Comparison of ENCODE assay signal across 9 mouse cellular contexts in genomic region chr14:75197027-75197426, GRCm38 (mm10). TPM values are rescaled to one million over a fixed set of nuclear protein-coding genes. Genes with fewer than 3 reads are reported as not detected.
DNase-seq lines count a peak whose midpoint lies in the region; ATAC-seq and TF ChIP-seq lines count a peak whose summit lies in the region.
"Had no signal": no experiment of that assay in that cellular context is flagged by ENCODE, and none has a peak within 500 bp of the region (broad histone marks: within the 10 kb centered on the region; RNA-seq: fewer than 3 reads in every experiment).

No protein-coding gene starts in this region.

- peaks cover 9% of the 10 kb centered on the region for H3K4me1 ChIP-seq in heart, embryonic 12.5 days (replicated peaks)
- H3K4me1 ChIP-seq in CH12.LX (ENCODE audit: control insufficient read depth in 1 of 2, insufficient read depth in 2 of 2) = peaks cover 22 to 63% of the 10 kb centered on the region in 2 experiments
- no peaks in the 10 kb centered on the region for H3K4me1 ChIP-seq in forebrain, embryonic 13.5 days
- H3K4me1 ChIP-seq in midbrain, postnatal 0 days (ENCODE audit: insufficient read depth, low read length) = no peaks in the 10 kb centered on the region
- H3K4me1 ChIP-seq: limb, embryonic 15.5 days had no signal

- no peaks in the 10 kb centered on the region for H3K27me3 ChIP-seq in heart, embryonic 12.5 days (replicated peaks)
- no peaks in the 10 kb centered on the region for H3K27me3 ChIP-seq in CH12.LX (replicated peaks)
- no peaks in the 10 kb centered on the region for H3K27me3 ChIP-seq in forebrain, embryonic 13.5 days
- H3K27me3 ChIP-seq in midbrain, postnatal 0 days (ENCODE audit: insufficient read depth, low read length) = no peaks in the 10 kb centered on the region
- H3K27me3 ChIP-seq: limb, embryonic 15.5 days had no signal

- peak; percentile 63 for TF ChIP-seq RAD21 in CH12.LX (IDR thresholded peaks at IDR 0.05; ENCODE audit: low read depth, low read length)

- dilution Hi-C loops in CH12.LX (cut with MboI; ENCODE audit: extremely low pct_ligation_motif_present, extremely low pct_unique_long_range_greater_than_20kb, low sequenced_read_pairs) = no loop called here

- no peak overlapping the region for H3K4me2 ChIP-seq in heart, embryonic 12.5 days
- no peak overlapping the region for H3K4me2 ChIP-seq in CH12.LX (ENCODE audit: insufficient read depth, low read depth, poor library complexity, severe bottlenecking)
- H3K4me2 ChIP-seq in forebrain, embryonic 13.5 days = no peak overlapping the region
- H3K4me2 ChIP-seq in midbrain, postnatal 0 days (ENCODE audit: low read depth, low read length, poor library complexity, severe bottlenecking) = no peak overlapping the region
- H3K4me2 ChIP-seq: limb, embryonic 15.5 days had no signal

- peaks cover 15% of the 10 kb centered on the region; the same call in 1 of the 2 replicates for H3K36me3 ChIP-seq in heart, embryonic 12.5 days
- H3K36me3 ChIP-seq in CH12.LX (replicated peaks in 1 of 2; ENCODE audit: control insufficient read depth in 1 of 2, insufficient read depth in 1 of 2, low read length in 1 of 2) = peaks cover 35 to 85% of the 10 kb centered on the region in 2 experiments
- no peaks in the 10 kb centered on the region for H3K36me3 ChIP-seq in forebrain, embryonic 13.5 days (ENCODE audit: poor library complexity, severe bottlenecking)
- H3K36me3 ChIP-seq in midbrain, postnatal 0 days (ENCODE audit: insufficient read depth, low read length) = no peaks in the 10 kb centered on the region
- H3K36me3 ChIP-seq: limb, embryonic 15.5 days had no signal

- no peak overlapping the region for H3K9ac ChIP-seq in heart, embryonic 12.5 days
- H3K9ac ChIP-seq in CH12.LX (ENCODE audit: insufficient read depth, low read depth) = no peak overlapping the region
- no peak overlapping the region for H3K9ac ChIP-seq in forebrain, embryonic 13.5 days
- no peak overlapping the region for H3K9ac ChIP-seq in midbrain, postnatal 0 days (replicated peaks; ENCODE audit: low read length, poor library complexity, severe bottlenecking)
- H3K9ac ChIP-seq: limb, embryonic 15.5 days had no signal

- peaks cover 7% of the 10 kb centered on the region for H3K9me3 ChIP-seq in heart, embryonic 12.5 days (replicated peaks)
- no peaks in the 10 kb centered on the region for H3K9me3 ChIP-seq in CH12.LX (replicated peaks; ENCODE audit: low read length)
- H3K9me3 ChIP-seq in forebrain, embryonic 13.5 days (replicated peaks) = peaks cover 5% of the 10 kb centered on the region; the same call in 1 of the 2 replicates
- H3K9me3 ChIP-seq in midbrain, postnatal 0 days (ENCODE audit: low read length) = no peaks in the 10 kb centered on the region
- H3K9me3 ChIP-seq: limb, embryonic 15.5 days had no signal

- in situ Hi-C loops in CH12.LX (cut with MboI; ENCODE audit: low pct_ligation_motif_present, low pct_unique_long_range_greater_than_20kb, low sequenced_read_pairs) = loop anchor here (10.0 kb wide), 1 partner anchor 142 kb away; no protein-coding TSS in a partner anchor

- WGBS in heart, embryonic 12.5 days = 40% methylated on average over 5 of the region's 5 CpGs
- WGBS in forebrain, embryonic 13.5 days = 42% methylated on average over 5 of the region's 5 CpGs
- whole genome bisulfite sequencing in midbrain, postnatal 0 days = 41% methylated on average over 5 of the region's 5 CpGs

- peak; percentile 83 to 88 for TF ChIP-seq CTCF in CH12.LX (conservative IDR thresholded peaks at IDR 0.05 in 1 of 2, IDR thresholded peaks at IDR 0.05 in 1 of 2; ENCODE audit: low read depth in 2 of 2, low read length in 2 of 2)
- TF ChIP-seq CTCF in midbrain, postnatal 0 days (IDR thresholded peaks at IDR 0.05) = peak; percentile 99

- peak; percentile 39 to 67 for DNase-seq in heart, postnatal 10 days
- DNase-seq in CH12.LX (ENCODE audit: extremely low read depth) = peak; percentile 79
- peak; percentile 69 for DNase-seq in c-Kit-positive CD71-positive TER-119-negative erythroid progenitor cells, embryonic 14.5 days (ENCODE audit: low read depth)
- DNase-seq in layer of hippocampus, postnatal 14 days (ENCODE audit: low spot score in 2 of 2) = peak; percentile 16 to 73
- peak; percentile 86 for DNase-seq in midbrain, postnatal 0 days (ENCODE audit: low spot score)
- DNase-seq in thymus, postnatal 10 days (ENCODE audit: low spot score in 2 of 2) = peak; percentile 36 to 72

- H3K79me2 ChIP-seq in CH12.LX (replicated peaks; ENCODE audit: control insufficient read depth, extremely low read depth, insufficient read depth, poor library complexity, severe bottlenecking) = peaks cover 54% of the 10 kb centered on the region

- H3K27ac ChIP-seq in heart, embryonic 12.5 days (ENCODE audit: poor library complexity, severe bottlenecking) = no peak overlapping the region
- no peak overlapping the region for H3K27ac ChIP-seq in CH12.LX (ENCODE audit: insufficient read depth, low read depth)
- H3K27ac ChIP-seq in forebrain, embryonic 13.5 days = no peak overlapping the region
- no peak overlapping the region for H3K27ac ChIP-seq in midbrain, postnatal 0 days (ENCODE audit: low read depth, low read length)
- H3K27ac ChIP-seq: limb, embryonic 15.5 days had no signal

- ATAC-seq in heart, embryonic 12.5 days (ENCODE audit: insufficient number of reproducible peaks, low FRiP score) = no peak
- peak; percentile 55 for ATAC-seq in forebrain, embryonic 13.5 days
- ATAC-seq in midbrain, postnatal 0 days (ENCODE audit: low FRiP score) = no peak

- intact Hi-C loops in heart, postnatal 10 days (cut with DNase I) = loop anchor here (1.0 to 2.0 kb wide), 3 partner anchors 136 to 523 kb away; no protein-coding TSS in a partner anchor

- TF ChIP-seq EP300 in CH12.LX (IDR thresholded peaks at IDR 0.05; ENCODE audit: low read length) = no peak

- TF ChIP-seq POLR2A in CH12.LX (IDR thresholded peaks at IDR 0.05; ENCODE audit: low read depth, low read length) = 0 out of 2 replicates have a peak, but pooled peaks have one; percentile 23

- H3K4me3 ChIP-seq in heart, embryonic 12.5 days = no peak overlapping the region
- H3K4me3 ChIP-seq in CH12.LX (replicated peaks in 1 of 3; ENCODE audit: low read depth in 2 of 3, low read length in 2 of 3, poor library complexity in 1 of 3) = no peak overlapping the region
- no peak overlapping the region for H3K4me3 ChIP-seq in forebrain, embryonic 13.5 days
- H3K4me3 ChIP-seq in midbrain, postnatal 0 days (ENCODE audit: low read depth, low read length) = no peak overlapping the region
- H3K4me3 ChIP-seq: limb, embryonic 15.5 days had no signal

TF ChIP-seq in CH12.LX, 34 proteins besides CTCF, POLR2A, EP300 and RAD21:
- peak; percentile 84 for TF ChIP-seq SMC3 (IDR thresholded peaks at IDR 0.05; ENCODE audit: low read depth, low read length)
- peak; percentile 27 for TF ChIP-seq ZC3H11A (IDR thresholded peaks at IDR 0.05; ENCODE audit: low read depth, low read length)
- no peak for TF ChIP-seq IRF4 (IDR thresholded peaks at IDR 0.05; ENCODE audit: low read depth, low read length)
- TF ChIP-seq USF2 (conservative IDR thresholded peaks at IDR 0.05; ENCODE audit: low read depth, low read length) = no peak
- no peak for TF ChIP-seq PAX5 (IDR thresholded peaks at IDR 0.05; ENCODE audit: low read length)
- TF ChIP-seq CHD1 (IDR thresholded peaks at IDR 0.05; ENCODE audit: low read depth, low read length) = no peak
- TF ChIP-seq MAX (IDR thresholded peaks at IDR 0.05; ENCODE audit: low read length) = no peak
- no peak for TF ChIP-seq TBP (conservative IDR thresholded peaks at IDR 0.05; ENCODE audit: low read depth, low read length)
TF ChIP-seq in CH12.LX: peak in this region for 2.

RNA-seq across cellular contexts. Expression of gene Cpb2, which starts 45.1 kb away (rescaled TPM):
- not detected for total RNA-seq in heart, postnatal 10 days (2021)
- polyA plus RNA-seq in heart, embryonic 12.5 days (2016; fragmentation: Nextera tagmentation; extraction: Ambion mirVana) = 0.15 and 0.87 TPM in 2 replicates
- total RNA-seq in CH12.LX (2012; rRNA removed) = not detected in 2 replicates
- not detected in 2 replicates for total RNA-seq in CH12.LX (2014; rRNA removed)
- not detected in 2 replicates for polyA plus RNA-seq in CH12.LX (2012; ENCODE audit: insufficient read length, low read depth)
- 0.19 and 0.28 TPM in 2 replicates for polyA plus RNA-seq in forebrain, embryonic 13.5 days (2015; fragmentation: Nextera tagmentation; extraction: Ambion mirVana)
- total RNA-seq in layer of hippocampus, postnatal 14 days (2021) = not detected
- not detected in 2 replicates for total RNA-seq in midbrain, postnatal 0 days (2014; rRNA removed)
- polyA plus RNA-seq in midbrain, postnatal 0 days (2015; fragmentation: Nextera tagmentation; extraction: Ambion mirVana) = 0.20 TPM in 1 of 2 replicates, not detected in the other
